Mouse (Mus musculus) kidney, postnatal 4 days (tissue): Measurements from ENCODE around the gene Polr1e.
"Not testable (repeated sequence)": the region's sequence is repeated elsewhere in the genome, so short reads cannot be mapped to it uniquely, and the experiment has no call there.

Experiments
- DNase-seq, 2 experiments: peaks; one replicate each; pipeline ENCODE4 v3.0.0; 2021; ENCODE audit warnings: mixed read lengths in 2 of 2

The Polr1e gene

DNA sequence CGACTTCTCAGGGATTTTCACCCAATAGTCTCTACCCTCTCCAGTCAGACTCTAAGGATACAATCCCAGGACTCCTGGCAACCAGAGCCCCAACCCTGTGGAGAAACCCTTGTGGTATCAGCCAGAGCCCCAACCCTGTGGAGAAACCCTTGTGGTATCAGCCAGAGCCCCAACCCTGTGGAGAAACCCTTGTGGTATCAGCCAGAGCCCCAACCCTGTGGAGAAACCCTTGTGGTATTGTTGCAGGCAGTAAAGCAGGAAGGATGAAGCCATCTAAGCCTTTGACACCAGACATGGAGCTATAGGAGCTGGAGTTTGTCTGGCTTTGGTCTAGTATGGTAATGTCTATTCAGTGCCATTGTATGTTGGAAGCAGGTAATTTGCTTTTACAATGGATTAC, 45.5 kb downstream of the Polr1e start:
- DNase-seq: not testable (repeated sequence)

DNA sequence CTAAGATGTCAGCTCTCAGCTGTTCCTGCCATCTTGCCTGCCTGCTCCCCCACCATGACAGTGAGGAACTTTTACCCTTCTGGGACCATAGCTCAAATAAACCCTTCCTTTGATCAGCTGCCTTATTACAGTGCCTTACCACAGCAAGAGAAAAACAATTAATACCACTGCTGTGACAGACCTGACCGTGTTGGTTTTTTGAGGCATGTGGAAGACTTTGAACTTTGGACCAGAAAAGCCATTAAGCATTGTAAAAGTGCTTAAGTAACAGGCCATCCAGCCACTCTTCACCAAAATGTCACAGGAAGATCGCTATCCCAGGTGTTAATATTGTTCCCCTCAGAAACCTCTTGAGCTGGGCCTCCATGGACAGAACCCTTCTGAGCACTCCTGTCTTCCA, 46.2 kb downstream of the Polr1e start:
- DNase-seq: no peak

DNA sequence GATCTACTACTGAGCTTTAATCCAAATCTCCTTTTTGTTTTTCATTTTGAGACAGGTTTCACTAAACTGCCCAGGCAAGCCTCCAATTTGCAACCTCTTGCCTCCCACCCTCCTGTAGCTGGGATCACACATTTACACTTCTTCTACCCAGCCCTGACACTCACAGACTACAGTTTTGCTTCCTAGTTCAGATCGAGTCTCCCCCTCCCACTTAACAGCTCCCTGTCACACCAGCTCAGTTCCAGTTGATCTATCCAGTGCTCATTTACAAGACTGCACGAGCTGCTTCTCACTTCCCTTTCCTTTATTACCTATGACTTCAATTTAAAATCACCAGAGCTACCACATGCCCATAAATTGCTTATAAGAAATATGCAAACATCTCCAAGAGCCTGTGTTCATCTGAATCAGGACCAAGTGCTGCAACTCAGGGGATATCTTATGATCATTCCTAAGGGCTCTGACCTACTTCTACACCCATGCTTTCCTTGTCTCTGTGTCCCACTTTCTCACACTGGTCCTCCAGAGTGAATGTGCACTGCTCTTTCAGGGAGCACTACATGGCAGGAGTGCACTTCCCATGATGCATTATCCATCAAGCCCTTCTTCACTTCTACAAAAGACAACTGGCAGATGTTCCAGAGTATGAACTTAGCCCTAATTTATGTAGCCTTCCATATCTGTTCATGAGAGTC, 47.8 kb downstream of the Polr1e start:
- no peak for DNase-seq

DNA sequence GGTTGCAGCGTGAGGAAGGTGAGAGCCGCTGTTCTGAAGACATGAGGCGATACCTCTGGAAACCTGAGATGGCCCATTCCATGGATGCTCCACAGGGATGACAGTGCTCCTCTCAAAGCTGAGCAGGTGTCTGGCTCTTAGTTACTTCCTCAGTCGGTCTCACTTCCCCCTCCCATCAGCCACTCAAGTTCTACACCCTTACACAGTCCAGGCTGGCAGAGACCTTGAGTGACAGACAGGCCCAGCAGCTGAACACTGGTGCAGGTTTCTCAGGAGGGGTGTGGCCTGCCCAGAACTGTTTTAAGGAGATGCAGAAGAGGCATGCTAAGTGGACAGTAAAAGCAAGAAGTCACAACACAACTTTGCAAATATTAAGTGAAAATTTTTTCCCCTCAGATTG, 49.4 kb downstream of the Polr1e start:
- no peak for DNase-seq

DNA sequence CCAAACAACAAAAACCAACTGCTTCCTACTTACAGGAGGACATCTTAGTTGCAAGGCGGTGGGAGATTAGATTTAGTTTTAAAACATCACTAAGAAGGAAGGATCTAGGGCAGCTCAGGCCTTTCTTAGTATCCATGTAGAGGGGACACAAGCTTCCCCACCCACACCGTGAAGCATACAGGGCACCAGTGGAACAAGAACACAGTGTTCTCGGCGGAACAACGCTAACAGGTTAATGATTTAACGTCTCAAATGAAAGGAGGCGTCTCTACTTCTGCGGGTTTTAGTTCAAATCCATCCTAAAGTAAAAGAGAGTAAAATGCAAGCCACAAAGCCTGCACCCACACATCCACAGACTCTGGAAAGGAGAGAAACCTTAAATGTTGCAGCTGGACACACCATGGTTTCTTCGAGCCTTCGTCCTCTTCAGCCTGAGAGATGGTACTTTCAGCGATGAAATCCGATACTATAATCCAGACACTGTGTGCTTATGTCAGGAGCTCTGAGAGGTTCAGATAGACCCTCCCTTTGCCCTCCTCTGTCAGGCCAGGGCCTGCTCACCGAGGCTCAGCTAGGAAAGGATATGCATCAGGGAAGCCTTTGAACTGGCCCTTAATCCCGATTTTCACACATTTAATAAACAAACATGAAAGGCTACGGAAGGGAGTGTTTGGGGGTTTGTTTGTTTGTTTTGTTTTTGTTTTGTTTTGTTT, 54.0 kb downstream of the Polr1e start:
- DNase-seq: no peak

DNA sequence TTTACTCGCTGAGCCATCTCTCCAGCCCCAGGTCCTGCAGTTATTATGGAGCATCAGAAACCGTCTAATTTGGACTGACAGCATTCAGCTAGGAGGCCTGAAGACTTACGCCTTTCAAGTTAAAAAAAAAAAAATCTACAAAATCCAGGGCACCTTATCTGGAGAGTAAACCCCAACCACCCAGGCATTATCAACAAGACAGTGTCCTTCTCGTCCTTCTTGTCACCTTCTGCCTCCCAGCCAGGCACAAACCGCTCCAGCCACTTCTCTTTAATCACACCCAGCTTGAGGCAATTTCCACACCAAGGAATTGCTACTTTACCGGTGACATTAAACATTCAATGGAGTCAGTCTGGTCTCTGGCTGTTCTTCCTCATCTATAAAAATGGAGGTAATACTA, 55.2 kb downstream of the Polr1e start:
- DNase-seq: no peak

DNA sequence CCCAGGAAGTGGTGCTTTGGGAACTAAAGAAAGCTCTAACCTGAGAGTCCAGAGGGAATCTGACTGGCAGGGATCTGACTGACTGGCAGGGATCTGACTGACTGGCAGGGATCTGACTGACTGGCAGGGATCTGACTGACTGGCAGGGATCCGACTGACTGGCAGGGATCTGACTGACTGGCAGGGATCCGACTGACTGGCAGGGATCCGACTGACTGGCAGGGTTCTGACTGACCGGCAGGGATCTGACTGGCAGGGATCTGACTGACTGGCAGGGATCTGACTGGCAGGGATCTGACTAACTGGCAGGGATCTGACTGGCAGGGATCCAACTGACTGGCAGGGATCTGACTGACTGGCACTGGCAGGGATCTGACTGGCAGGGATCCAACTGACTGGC, 62.7 kb downstream of the Polr1e start:
- DNase-seq: not testable (repeated sequence)

DNA sequence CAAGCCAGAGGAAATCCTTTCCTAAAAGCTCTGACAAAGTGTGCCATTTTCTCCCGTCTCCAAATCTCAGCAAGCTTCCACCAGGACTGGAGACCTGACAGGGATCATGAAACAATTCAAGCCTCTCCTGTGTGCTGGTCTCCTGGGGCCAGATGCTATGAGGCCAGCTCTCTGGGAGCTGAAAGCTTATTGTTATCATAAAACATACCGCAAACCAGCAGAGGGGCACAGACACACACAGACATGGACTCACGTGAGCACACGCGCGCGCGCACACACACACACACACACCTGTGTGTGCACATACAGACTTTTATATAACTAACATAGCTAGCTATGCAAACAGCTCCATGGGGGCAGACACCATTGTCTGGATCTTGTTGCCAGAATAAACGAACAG, 64.6 kb downstream of the Polr1e start:
- no peak for DNase-seq

DNA sequence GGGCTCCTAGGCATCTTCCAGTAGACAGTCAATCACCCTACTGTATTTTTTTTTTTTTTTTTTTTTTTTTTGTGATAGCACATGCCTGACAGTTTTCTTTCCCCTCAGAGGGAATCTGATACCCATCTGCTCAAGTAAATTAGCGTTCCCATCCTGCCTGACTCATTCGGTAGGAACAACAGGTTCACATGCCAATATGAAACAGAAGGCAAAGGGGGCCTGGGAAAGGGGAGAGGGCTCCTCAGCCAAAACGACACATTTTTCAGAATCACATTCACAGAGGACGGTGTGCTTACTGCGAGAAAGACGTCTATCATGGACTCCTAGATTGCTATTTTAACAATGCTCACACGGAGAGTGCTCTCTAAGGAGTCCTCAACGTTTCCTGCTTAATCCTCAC, 65.1 kb downstream of the Polr1e start:
- DNase-seq: peak in 1 of 2 experiments; percentile 7

DNA sequence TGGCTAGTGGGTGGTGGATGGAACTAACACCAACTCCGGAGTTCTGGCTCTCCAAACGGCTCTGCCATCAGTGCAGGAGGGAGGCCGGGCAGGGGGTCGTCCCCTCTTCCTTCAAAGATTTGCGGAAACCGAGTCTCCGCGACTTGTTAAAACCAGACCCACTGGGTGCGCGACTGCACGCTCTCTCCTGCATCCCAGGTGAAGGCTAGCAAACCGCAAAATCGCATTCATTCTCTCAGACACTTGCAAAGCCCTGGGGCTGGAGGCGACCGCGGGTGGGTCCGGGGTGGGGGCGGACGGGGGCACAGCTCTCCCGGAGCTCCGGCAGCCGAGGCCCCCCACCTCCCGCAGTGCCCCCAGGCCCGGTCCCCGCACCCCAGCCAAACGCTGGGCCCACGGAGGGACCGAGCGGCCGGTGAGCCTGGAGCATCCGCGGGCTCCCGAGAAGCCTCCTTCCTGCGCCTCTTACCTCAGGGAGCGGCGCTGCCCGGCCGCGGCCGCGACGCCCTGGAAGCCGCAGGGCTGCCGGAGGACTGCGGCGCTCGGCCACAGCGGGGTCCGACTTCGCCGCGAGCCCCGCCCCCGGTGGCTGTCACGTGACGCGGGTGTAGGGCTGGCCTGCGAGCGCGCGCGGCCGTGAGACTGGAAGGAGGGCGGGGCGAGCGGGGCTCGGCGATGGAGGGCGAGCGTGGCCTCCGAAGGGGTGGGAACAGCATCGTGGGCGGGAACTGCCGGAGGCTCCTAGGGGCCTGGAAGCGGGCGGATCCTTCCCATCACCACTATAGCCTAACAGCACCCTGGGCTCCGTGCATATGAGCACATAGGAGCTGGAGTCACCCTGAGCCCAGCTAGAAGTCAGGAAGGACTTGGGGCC, 65.9 kb downstream of the Polr1e start, which contains the start of gene Fbxo10:
Gene Fbxo10 (minus strand): TSS at position 584 of the 874 bp plus-strand sequence.
- DNase-seq: peak; percentile 97 to 98

DNA sequence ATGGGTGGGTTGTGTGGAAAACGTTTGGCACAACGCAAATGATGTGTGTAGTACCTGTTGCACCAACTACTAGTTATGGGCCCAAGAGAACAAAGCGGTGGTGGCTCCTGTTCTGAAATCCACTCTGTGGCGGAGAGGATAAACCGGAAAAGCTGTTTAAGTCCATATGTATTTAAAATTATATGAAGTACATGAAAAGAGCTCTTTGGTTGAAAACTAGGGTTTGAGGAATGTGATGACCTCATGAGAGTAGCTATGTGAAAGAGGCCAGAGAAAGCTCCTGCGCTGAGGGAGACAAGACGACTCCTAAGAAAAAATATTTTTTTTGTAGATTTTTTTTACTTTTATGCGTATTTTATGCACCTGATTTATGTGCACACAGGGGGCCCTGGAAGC, 66.5 kb downstream of the Polr1e start:
- DNase-seq: no peak
